Mouse (Mus musculus) bone marrow, adult 2 months (tissue): ENCODE results near the gene Itpa.

ENCODE experiments used
- CTCF ChIP-seq: fragments of 200-500 bp; IDR thresholded peaks from 2 replicates; pipeline ENCODE4 v1.5.1; 2011; ENCODE audit warnings: low read length, control low read depth; ENCODE audit not compliant: control insufficient read depth, insufficient read depth
- POLR2A ChIP-seq: fragments of 200-500 bp; IDR thresholded peaks from 2 replicates; pipeline ENCODE4 v1.6.1; 2011; ENCODE audit warnings: low read depth, mild to moderate bottlenecking, control low read depth, low read length, borderline replicate concordance; ENCODE audit not compliant: control insufficient read depth

DNA sequence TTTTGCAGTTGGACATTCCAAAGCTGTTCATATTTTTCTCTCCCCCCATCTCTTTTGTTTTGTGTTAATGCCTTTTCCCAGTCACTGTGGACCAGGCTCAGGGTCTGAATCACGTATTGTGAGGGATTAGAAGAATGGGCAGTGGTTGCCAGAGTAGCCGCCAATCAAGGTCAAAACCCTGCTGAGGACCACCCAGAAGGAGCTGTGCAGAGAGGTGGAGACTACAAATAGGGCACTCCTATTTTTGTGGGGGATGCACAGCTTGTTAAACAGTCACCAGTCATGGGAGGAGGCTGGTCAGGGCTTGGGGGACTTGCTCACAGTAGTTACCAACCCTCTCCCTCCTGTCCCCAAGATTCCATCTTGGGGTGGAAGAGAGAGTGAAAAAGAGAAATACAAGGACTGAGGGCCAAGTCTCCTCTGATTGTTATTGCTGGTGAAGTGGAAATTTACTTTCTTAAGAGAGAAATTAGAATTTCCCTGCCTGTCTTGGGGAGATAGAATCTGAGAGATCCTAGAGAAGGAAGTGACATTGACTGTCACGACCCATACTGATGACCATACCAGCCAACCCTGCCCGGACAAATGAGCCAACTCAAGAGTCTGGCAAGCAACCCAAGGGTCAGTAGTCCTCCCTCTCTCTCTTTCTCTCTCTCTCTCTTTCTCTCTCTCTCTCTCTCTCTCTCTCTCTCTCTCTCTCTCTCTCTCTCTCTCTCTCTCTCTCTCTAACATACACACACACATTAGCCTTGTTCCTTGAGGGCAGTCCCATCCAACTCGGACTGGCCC is 34.3 kb upstream of the Itpa start:
- TF ChIP-seq CTCF (no peak), POLR2A (no peak)
